Mouse (Mus musculus) liver, embryonic 14.5 days (tissue): ENCODE results near the gene Gm49395. TPM values are rescaled to one million over a fixed set of nuclear protein-coding genes. Genes with fewer than 3 reads are reported as not detected.

Source experiments
- ATAC-seq: fragments of 200-750 bp; cut with Nextera tagmentation; 2 replicates; pipeline ENCODE4 v1.8.0; 2017; ENCODE audit warnings: moderate number of reproducible peaks, mild to moderate bottlenecking, moderate library complexity; ENCODE audit not compliant: insufficient read depth
- DNase-seq, 3 experiments: peaks; one replicate each; pipeline ENCODE4 v3.0.0-alpha.2; 2012 to 2013; ENCODE audit warnings: low read depth in 3 of 3, low spot score in 3 of 3
- H3K27ac ChIP-seq: fragments of 300-500 bp; sonication (generic); 2 replicates; pipeline ENCODE4 v1.5.1; 2014; ENCODE audit warnings: moderate library complexity, mild to moderate bottlenecking, control low read depth, inconsistent platforms
- H3K27me3 ChIP-seq: fragments of 300-500 bp; sonication (generic); 2 replicates; pipeline ENCODE4 v1.6.1; 2014; ENCODE audit warnings: mild to moderate bottlenecking, low read length, moderate library complexity; ENCODE audit not compliant: control insufficient read depth, insufficient read depth
- H3K36me3 ChIP-seq: fragments of 300-500 bp; sonication (generic); replicated peaks from 2 replicates; pipeline ENCODE4 v1.6.1; 2014; ENCODE audit warnings: low read depth; ENCODE audit not compliant: control insufficient read depth, insufficient read depth
- H3K4me1 ChIP-seq, 2 experiments: fragments of 200-500 bp in 1 of 2; fragments of 300-500 bp in 1 of 2; sonication (generic) in 1 of 2; replicated peaks; 2 replicates each; pipeline ENCODE4 v1.6.1; 2012 to 2014; ENCODE audit warnings: antibody characterized with exemption in 1 of 2, inconsistent platforms in 1 of 2, low read length in 1 of 2; ENCODE audit not compliant: control insufficient read depth in 2 of 2, insufficient read depth in 2 of 2
- H3K4me2 ChIP-seq: fragments of 300-500 bp; sonication (generic); 2 replicates; pipeline ENCODE4 v1.6.1; 2014; ENCODE audit warnings: low read depth, mild to moderate bottlenecking, control low read depth, moderate library complexity
- H3K4me3 ChIP-seq, 2 experiments: fragments of 200-500 bp in 1 of 2; fragments of 300-500 bp in 1 of 2; sonication (generic) in 1 of 2; 2 replicates each; pipeline ENCODE4 v1.5.1; 2012 to 2014; ENCODE audit warnings: low read depth in 2 of 2, low read length in 2 of 2, mild to moderate bottlenecking in 2 of 2, control low read depth in 1 of 2, inconsistent platforms in 1 of 2, moderate library complexity in 1 of 2; ENCODE audit not compliant: insufficient read depth in 1 of 2
- H3K9ac ChIP-seq: fragments of 300-500 bp; sonication (generic); replicated peaks from 2 replicates; pipeline ENCODE4 v1.6.1; 2014; ENCODE audit warnings: mild to moderate bottlenecking, control low read depth, moderate library complexity
- H3K9me3 ChIP-seq: fragments of 300-500 bp; sonication (generic); 2 replicates; pipeline ENCODE4 v1.6.1; 2016; ENCODE audit warnings: low read length, mixed read lengths; ENCODE audit not compliant: control insufficient read depth
- CTCF ChIP-seq: IDR thresholded peaks from 2 replicates; pipeline ENCODE4 v1.5.1; 2016; ENCODE audit warnings: antibody characterized with exemption, low read depth, control low read depth
- EP300 ChIP-seq: IDR thresholded peaks from 2 replicates; pipeline ENCODE4 v1.6.1; 2016; ENCODE audit warnings: antibody characterized with exemption, low read depth
- WGBS: fragments of 180-500 bp; shearing (Covaris S2); extraction: QIAGEN DNeasy Blood & Tissue Kit; methylation state at CpG from one replicate; pipeline ENCODE4 v1.1.7; 2014; ENCODE audit not compliant: insufficient replicate concordance; 5-methylcytosine and 5-hydroxymethylcytosine counted together
- polyA plus RNA-seq, 2 experiments: library from polyadenylated mRNA; depleted of rRNA in 1 of 2; stranded (reverse) in 1 of 2; unstranded in 1 of 2; fragments of >200 nt; fragmentation: Nextera tagmentation in 1 of 2; extraction: Ambion mirVana in 1 of 2; gene quantifications; 2 replicates each; pipeline versions ENCODE4 v1.2.1 to v1.2.3; 2012 to 2014

The Gm49395 gene
- polyA plus RNA-seq, 2 experiments = 0.58 to 3.2 TPM

- Histone ChIP-seq H3K36me3 (no peaks in the 10 kb centered on the region), H3K27ac (no peak overlapping the region), H3K4me2 (no peak overlapping the region), H3K9me3 (no peaks in the 10 kb centered on the region), H3K9ac (no peak overlapping the region), H3K4me3 (no peak overlapping the region), H3K4me1 (no peaks in the 10 kb centered on the region), H3K27me3 (no peaks in the 10 kb centered on the region)
- WGBS = 68% methylated on average over 4 of the region's 4 CpGs
- TF ChIP-seq CTCF (no peak), EP300 (no peak)
- ATAC-seq = no peak
- DNase-seq = no peak
These were observed 34.3 kb downstream of the Gm49395 start for GRCm38 (mm10) chr13:115067324-115067967.

DNA sequence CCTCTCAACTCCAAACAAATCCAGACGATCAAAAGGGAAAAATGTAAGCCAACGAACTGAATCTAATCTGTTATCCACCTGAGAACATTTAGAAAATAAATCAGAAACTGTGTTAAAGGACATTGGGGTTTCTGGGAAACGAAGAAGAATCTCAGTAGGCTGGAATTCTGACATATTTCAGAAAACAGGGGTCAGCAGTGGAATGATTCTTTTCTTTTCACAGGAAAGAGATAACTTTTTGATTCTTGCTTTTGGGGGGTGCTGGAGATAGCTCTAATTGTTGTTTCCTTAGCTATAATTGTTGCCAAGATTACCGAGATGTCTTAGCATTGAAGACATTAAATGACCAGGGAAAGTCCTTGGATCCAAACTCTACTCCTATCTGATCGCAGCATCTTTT lies 44.2 kb downstream of the Gm49395 start:
- TF ChIP-seq EP300 = no peak
- WGBS = 62% methylated on average over 5 of the region's 5 CpGs
- Histone ChIP-seq H3K4me1 (no peaks in the 10 kb centered on the region), H3K9ac (no peak overlapping the region), H3K36me3 (no peaks in the 10 kb centered on the region), H3K4me3 (no peak overlapping the region), H3K27me3 (no peaks in the 10 kb centered on the region), H3K4me2 (no peak overlapping the region), H3K27ac (no peak overlapping the region), H3K9me3 (no peaks in the 10 kb centered on the region)
- DNase-seq = no peak
- no peak for ATAC-seq

GRCm38 (mm10) chr13:115054783-115055182 lies 46.9 kb downstream of the Gm49395 start:
- no peaks in the 10 kb centered on the region for H3K9me3 ChIP-seq
- H3K4me3 ChIP-seq = no peak overlapping the region
- no peak for DNase-seq
- H3K27ac ChIP-seq = no peak overlapping the region
- no peak overlapping the region for H3K9ac ChIP-seq
- no peaks in the 10 kb centered on the region for H3K36me3 ChIP-seq
- H3K4me2 ChIP-seq = no peak overlapping the region
- no peak for ATAC-seq
- WGBS = 45% methylated on average over 9 of the region's 9 CpGs
- TF ChIP-seq EP300 (no peak), CTCF (no peak)
- no peaks in the 10 kb centered on the region for H3K27me3 ChIP-seq
- H3K4me1 ChIP-seq = no peaks in the 10 kb centered on the region

GRCm38 (mm10) chr13:115052568-115052967 lies 49.2 kb downstream of the Gm49395 start:
- Histone ChIP-seq H3K4me2 (no peak overlapping the region), H3K36me3 (no peaks in the 10 kb centered on the region), H3K4me1 (no peaks in the 10 kb centered on the region), H3K9ac (no peak overlapping the region), H3K27ac (no peak overlapping the region), H3K4me3 (no peak overlapping the region), H3K9me3 (no peaks in the 10 kb centered on the region), H3K27me3 (no peaks in the 10 kb centered on the region)
- DNase-seq = no peak
- TF ChIP-seq CTCF (no peak), EP300 (no peak)
- WGBS = 68% methylated on average over 7 of the region's 7 CpGs
- no peak for ATAC-seq

DNA sequence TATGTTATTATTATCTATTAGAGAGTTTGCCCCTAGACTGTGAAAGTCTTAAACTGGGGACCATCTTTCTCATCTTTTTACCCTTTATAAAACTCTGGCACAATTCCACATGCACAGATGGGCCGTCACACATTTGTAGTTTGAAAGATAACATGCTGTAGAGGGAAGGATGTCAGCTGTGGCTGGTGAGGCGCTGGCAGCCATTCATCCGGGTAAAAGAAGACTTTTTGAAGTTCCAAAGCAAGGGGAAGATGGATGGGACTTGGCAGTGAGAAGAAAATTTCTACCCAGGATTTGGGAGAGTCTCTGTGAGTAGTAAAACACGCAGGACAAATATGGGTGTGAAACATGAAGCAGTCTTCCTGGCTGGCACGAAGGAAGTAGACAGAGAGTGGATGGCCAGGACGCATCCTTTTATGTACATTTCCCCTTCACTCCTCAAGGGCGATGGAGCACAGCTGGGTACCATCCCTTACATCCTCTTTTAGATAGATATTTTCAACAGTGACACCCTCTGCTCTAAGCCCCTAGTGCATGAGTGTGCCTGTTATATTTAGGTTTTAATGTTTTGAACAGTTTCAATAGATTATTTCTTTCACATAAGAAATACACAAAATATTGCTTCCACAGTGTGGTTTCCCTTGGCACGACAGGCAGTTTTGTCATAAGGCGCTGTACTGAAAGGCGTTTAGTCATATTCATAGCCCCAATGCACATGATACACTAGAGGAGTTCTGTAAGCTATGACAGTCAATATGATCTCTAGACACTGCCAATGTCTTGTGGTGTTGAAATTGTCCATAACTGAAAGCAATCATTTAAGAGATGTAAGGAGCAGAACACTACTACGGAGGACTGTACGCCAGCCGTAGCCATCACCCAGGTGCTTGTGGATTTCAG lies 50.8 kb downstream of the Gm49395 start:
- Histone ChIP-seq H3K4me1 (no peaks in the 10 kb centered on the region), H3K36me3 (no peaks in the 10 kb centered on the region), H3K27me3 (no peaks in the 10 kb centered on the region), H3K9ac (no peak overlapping the region), H3K9me3 (no peaks in the 10 kb centered on the region), H3K4me2 (no peak overlapping the region), H3K4me3 (no peak overlapping the region), H3K27ac (no peak overlapping the region)
- no peak for DNase-seq
- no peak for ATAC-seq
- WGBS = 63% methylated on average over 13 of the region's 13 CpGs
- TF ChIP-seq EP300 = no peak
